Mouse (Mus musculus) testis, adult 2 months (tissue): ENCODE results near the gene Gcdh.

Experiments
- CTCF ChIP-seq: fragments of 200-500 bp; IDR thresholded peaks from 2 replicates; pipeline ENCODE4 v1.5.1; 2012; ENCODE audit warnings: low read depth, mild to moderate bottlenecking, inconsistent platforms, low read length, moderate library complexity; ENCODE audit not compliant: control insufficient read depth, insufficient read depth, insufficient replicate concordance
- POLR2A ChIP-seq: fragments of 200-500 bp; IDR thresholded peaks from 2 replicates; pipeline ENCODE4 v1.6.1; 2012; ENCODE audit warnings: low read depth, mild to moderate bottlenecking, inconsistent platforms, low read length, moderate library complexity; ENCODE audit not compliant: control insufficient read depth

DNA sequence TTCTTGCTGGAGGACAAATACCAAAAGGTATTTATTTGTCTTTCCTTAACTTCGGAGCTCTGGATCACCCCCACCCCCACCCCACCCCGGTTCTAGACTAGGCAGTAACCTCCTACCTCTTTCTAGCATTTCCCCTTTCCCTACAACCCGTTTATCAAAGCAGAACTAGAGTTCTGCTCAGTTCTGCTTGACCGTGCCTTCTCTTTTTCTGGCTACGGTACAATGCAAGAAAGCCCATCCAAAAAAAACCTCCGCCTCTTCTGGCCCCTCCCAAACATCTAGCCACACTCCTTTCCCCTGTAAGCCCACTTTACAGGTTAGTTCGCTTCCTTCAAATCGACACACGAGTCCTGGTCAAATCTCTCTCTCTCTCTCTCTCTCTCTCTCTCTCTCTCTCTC lies 19.8 kb upstream of the Gcdh start:
- TF ChIP-seq CTCF (no peak), POLR2A (no peak)
